Mouse (Mus musculus) cerebellum, adult (tissue): ENCODE data around the gene Pgpep1.

ENCODE experiments used
- ATAC-seq: cut with Nextera tagmentation; 2 replicates; pipeline ENCODE4 v1.9.2; 2017; ENCODE audit warnings: mild to moderate bottlenecking, moderate library complexity, mixed read lengths; ENCODE audit not compliant: insufficient number of reproducible peaks, low FRiP score, low TSS enrichment

Pgpep1 gene

DNA sequence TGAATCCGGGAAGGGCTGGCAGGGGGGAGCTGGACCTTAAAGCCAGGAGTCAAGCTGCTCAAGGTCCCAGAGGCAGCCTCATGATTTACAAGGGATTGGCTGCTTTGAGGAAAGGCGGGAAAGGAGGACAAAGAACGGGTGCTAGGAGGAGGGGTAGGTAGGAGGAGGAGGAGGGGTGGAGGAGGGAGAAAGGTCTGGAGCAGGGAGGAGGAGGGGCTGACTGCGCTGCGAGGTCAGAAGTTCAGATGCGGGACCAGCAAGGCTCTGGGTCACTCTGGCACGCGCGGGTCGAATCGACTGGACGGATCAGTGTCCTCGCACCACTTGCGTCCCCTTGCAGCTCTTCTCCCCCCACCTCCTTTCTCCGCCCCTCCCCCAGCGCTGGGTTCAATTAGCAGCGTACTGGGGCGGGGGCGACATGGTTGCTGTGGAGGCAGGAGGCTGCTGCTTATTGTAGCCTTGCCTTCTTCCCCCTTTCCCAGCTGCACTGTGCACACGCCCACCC, 31.6 kb upstream of the Pgpep1 start:
- no peak for ATAC-seq

- no peak for ATAC-seq
These were observed 31.0 kb upstream of the Pgpep1 start for GRCm38 (mm10) chr8:70691230-70691629.

DNA sequence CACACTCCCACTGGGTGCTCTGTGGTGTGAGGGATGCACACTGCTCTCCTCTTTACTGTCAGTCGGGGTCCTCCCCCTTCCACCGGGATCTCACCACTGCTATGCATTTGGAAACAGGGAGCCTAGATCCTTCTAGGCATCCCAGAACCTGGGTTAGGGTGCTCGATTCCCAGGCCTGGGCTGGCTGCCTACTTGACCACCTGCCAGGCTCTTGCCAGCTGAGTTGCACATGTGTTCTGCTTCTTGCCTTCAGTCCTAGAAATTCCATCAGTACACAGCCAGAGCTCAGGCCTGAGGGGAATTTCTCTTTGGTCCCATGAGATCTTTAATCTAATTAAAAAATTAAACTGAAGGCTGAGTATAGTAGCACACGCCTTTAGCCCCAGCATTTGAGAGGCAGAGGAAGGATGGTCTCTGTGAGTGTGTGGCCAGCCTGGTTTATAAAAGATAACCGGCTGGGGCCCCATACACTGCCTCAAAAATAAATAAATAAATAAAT, 29.8 kb upstream of the Pgpep1 start:
- no peak for ATAC-seq

- ATAC-seq, result no peak
These were observed 27.9 kb upstream of the Pgpep1 start for GRCm38 (mm10) chr8:70688136-70688535.

- ATAC-seq, result no peak
These were observed 27.4 kb upstream of the Pgpep1 start for GRCm38 (mm10) chr8:70687576-70687975.

DNA sequence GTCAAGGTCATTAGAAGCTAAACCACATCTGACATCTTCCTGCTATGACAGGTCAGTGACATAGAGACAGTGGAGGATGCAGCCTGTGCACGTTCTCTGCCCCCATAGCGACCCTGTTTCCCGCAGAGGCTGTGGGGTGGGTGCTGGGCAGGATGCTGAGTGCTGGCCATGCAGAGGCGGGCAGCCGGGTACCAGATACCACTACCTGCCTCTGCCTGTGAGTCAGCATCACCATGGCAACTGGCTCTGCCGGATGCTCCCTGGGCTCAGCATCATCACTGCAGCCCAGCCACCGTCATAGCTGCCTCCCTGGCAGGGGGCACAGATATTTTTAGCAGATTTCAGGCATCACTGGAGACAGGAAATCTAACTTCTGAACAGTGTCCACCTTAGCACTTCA, 24.1 kb upstream of the Pgpep1 start:
- ATAC-seq, result no peak

DNA sequence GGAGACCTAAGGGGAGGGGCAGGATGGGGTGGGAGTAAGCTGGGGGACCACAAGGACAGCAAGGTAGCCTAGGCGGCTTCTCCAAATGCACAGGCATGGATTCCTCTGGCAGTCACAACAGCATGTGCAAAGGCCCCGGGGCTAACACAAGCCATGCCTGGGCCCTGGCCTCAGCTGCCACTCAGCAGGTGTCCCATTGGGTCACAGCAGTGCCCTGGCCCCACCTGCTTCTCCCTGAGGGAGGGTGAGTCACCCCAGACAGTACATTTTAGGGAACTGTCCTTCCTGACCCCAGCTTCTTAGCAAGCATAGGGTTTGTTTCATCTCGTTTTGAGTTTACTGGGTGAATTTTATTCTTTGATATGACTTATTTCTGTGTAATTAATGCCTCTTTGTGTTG, 22.5 kb upstream of the Pgpep1 start:
- ATAC-seq, result no peak

- ATAC-seq, result no peak
These were observed 22.0 kb upstream of the Pgpep1 start for GRCm38 (mm10) chr8:70682193-70682592.

DNA sequence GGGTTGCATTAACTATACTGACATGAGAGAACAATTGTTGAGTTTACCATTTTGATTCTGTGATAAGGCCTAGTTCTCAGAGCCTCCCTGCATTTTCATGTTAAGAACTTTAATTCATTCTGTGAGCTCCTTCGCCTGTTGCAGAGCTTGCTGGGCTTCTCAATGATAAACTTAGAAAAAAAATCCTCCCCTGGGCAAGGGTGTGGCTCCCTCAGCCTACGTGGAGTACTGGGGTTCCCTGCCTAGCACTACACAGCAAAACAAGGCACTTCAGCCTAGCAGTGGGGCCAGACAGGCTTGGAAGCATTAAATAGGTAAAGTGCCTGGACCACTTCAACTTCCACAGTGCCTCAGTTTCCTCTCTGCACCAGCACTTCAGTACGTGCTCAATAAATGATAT, 21.2 kb upstream of the Pgpep1 start:
- ATAC-seq, result no peak

- ATAC-seq, result no peak
These were observed 19.9 kb upstream of the Pgpep1 start for GRCm38 (mm10) chr8:70680039-70680438.

DNA sequence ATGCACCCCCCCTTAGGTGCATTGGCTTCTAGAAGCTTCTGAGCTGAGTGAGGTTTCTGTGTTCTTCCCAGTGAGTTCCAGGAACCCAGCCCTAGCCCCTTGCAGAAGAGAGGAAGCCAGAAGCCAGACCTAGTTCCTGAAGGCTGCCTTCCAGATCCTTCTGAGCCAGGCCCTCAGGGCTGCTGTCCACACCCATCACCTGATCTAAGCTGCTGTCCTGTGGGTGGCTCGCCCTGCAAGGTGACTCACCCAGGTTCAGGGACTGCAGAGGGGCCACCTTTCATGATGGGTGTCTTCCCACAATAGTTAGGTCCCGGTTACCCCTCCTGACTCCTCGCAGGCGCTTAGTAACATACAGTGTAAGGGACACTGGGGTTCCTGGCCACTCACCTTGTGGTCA, 19.2 kb upstream of the Pgpep1 start:
- ATAC-seq, result no peak

DNA sequence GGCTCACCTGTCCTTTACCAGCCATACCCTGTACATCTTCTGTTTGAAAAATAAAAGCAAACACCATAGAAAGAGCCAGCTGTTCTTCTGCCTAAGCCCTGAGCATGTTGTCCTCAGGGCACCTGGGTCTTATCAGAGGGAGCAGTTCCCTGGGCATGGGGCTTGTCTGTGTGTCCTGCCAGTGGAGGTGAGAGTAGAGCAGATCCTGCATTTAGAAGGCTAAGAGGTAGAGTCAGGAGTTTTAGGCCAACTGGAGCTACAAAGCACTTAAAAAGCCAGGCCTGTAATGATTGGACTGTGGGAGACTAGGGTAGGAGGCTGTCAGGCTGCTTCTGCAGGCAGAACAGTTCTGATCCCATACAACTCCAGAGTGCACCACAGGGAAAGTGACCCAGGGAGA, 18.5 kb upstream of the Pgpep1 start:
- ATAC-seq, result no peak

GRCm38 (mm10) chr8:70677451-70678080, 17.4 kb upstream of the Pgpep1 start:
- no peak for ATAC-seq

GRCm38 (mm10) chr8:70675336-70675735, 15.1 kb upstream of the Pgpep1 start:
- ATAC-seq, result no peak

DNA sequence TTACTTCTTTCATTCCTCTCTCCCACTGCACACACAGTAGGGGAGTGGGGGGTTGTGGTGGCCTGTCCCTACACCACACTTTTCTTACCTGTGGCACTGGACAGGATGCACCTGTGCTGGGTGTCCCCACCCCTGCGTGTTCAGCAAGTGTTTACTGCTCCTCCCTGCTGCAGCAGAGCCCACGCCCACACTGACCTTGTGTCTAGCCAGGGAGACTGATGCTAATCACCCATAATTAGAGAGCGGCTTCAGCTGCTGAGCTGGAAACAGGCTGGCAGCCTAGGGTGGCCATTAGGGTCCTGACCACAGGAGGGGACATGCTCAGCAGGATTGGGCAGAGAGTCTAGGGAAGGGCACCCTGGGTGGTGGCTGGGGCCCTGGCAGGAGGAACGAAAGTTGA, 14.5 kb upstream of the Pgpep1 start:
- ATAC-seq, result no peak

- ATAC-seq, result no peak
These were observed 13.9 kb upstream of the Pgpep1 start for GRCm38 (mm10) chr8:70674109-70674508.

DNA sequence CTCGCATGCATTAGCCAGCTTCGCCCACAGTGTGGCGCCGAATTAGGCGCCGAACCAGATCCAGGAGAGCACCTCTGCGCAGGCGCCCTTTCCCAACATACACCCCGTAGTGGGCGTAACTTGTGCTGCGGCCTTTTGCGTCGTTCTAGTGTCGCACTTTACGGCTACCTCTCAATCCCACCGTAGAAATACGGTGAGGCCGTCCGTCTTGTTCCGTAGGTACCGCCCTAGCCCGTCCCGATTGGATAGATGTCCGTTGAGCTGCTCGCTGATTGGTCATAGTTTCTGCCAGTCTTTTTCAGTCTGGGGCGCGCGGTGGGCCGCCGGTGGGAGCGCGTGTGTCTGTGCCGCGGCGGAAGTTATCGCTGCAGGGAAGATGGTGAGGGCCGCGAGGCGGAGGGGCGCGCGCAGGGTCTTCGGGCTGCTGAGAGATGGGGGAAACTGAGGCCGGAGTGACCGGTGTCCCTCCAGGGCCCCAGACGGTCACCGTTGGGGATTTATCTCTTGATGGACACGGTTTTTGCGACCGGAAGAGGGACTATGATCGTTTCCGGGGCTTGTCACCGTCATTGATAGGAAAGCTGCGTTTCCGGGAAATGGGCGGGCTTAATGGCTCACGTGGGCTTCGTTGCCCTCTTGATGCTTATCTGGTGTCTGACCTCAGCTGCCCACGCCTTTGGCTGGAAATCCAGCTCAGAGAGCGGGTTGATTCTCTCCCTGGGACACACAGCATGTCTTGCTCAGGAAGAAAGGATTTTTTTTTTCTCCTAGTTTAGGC, 13.1 kb upstream of the Pgpep1 start, which contains the start of gene Lsm4:
TSS of gene Lsm4 (plus strand) at position 170 of the 778 bp plus-strand sequence.
- ATAC-seq, result peak; percentile 93

GRCm38 (mm10) chr8:70672325-70673078, 12.3 kb upstream of the Pgpep1 start:
- ATAC-seq, result no peak

GRCm38 (mm10) chr8:70671615-70672324, 11.6 kb upstream of the Pgpep1 start:
- ATAC-seq, result no peak

DNA sequence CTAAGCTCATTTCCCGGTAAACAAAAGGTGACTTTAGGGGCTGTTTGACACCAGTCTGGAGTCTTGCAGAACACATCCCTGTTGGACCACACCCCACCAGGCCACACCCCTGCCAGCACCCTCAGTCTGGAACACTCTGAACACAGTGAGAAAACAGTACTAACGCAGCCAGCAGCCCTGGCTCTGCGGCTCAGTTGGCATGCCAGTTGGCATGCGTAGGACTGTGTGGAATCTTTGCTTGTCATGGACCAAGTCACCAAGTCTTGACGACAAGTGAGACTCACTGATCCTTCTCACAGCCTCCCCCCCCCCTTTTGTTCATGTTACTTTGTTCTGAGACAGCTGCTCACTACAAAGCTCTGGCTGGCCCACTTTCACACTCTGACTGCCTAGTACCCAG, 6.9 kb upstream of the Pgpep1 start:
- no peak for ATAC-seq
